Mouse (Mus musculus): ENCODE measurements around the gene Zfp189. TPM values are rescaled to one million over a fixed set of nuclear protein-coding genes. Genes with fewer than 3 reads are reported as not detected.

The Zfp189 gene
- total RNA-seq, 2 experiments from 2014 or later, result 2.1 to 2.6 TPM

- no peak for ATAC-seq (ENCODE audit: poor library complexity, severe bottlenecking)
Observed at GRCm38 (mm10) chr4:49535675-49536294, 14.8 kb downstream of the Zfp189 start.

GRCm38 (mm10) chr4:49536671-49537070, 15.7 kb downstream of the Zfp189 start:
- no peak for ATAC-seq (ENCODE audit: poor library complexity, severe bottlenecking)

- no peak for ATAC-seq (ENCODE audit: poor library complexity, severe bottlenecking)
Observed at GRCm38 (mm10) chr4:49539665-49540064, 18.7 kb downstream of the Zfp189 start.

GRCm38 (mm10) chr4:49540966-49541365, 20.0 kb downstream of the Zfp189 start:
- ATAC-seq (ENCODE audit: poor library complexity, severe bottlenecking), result no peak

GRCm38 (mm10) chr4:49546026-49546425, 25.1 kb downstream of the Zfp189 start:
- ATAC-seq (ENCODE audit: poor library complexity, severe bottlenecking), result no peak

GRCm38 (mm10) chr4:49546873-49547543, 26.0 kb downstream of the Zfp189 start:
- ATAC-seq (ENCODE audit: poor library complexity, severe bottlenecking), result no peak

GRCm38 (mm10) chr4:49547544-49548219, 26.7 kb downstream of the Zfp189 start:
- no peak for ATAC-seq (ENCODE audit: poor library complexity, severe bottlenecking)

- no peak for ATAC-seq (ENCODE audit: poor library complexity, severe bottlenecking)
Observed at GRCm38 (mm10) chr4:49549383-49549782, 28.4 kb downstream of the Zfp189 start, which contains the start of gene Aldob. Aldob (minus strand) TSS chr4:49549546.

- ATAC-seq (ENCODE audit: poor library complexity, severe bottlenecking), result no peak
Observed at GRCm38 (mm10) chr4:49553380-49553779, 32.4 kb downstream of the Zfp189 start.

- no peak for ATAC-seq (ENCODE audit: poor library complexity, severe bottlenecking)
Observed at GRCm38 (mm10) chr4:49557375-49557774, 36.4 kb downstream of the Zfp189 start.

- no peak for ATAC-seq (ENCODE audit: poor library complexity, severe bottlenecking)
Observed at GRCm38 (mm10) chr4:49558181-49558580, 37.2 kb downstream of the Zfp189 start.

- ATAC-seq (ENCODE audit: poor library complexity, severe bottlenecking), result no peak
Observed at GRCm38 (mm10) chr4:49559915-49560772, 39.2 kb downstream of the Zfp189 start.

- ATAC-seq (ENCODE audit: poor library complexity, severe bottlenecking), result peak; percentile 96
Observed at GRCm38 (mm10) chr4:49567613-49568012, 46.6 kb downstream of the Zfp189 start.

GRCm38 (mm10) chr4:49572194-49572593, 51.2 kb downstream of the Zfp189 start:
- ATAC-seq (ENCODE audit: poor library complexity, severe bottlenecking), result no peak

Other genes with a start within 250 kb of the Zfp189 start
- gene Acnat2, start 113.0 kb upstream of the Zfp189 start, total RNA-seq (2015), result not detected in 2 replicates
- not detected in 2 replicates for gene Acnat2, start 113.0 kb upstream of the Zfp189 start, total RNA-seq (2017)
- not detected in 2 replicates for gene Acnat1, start 47.3 kb upstream of the Zfp189 start, total RNA-seq (2015)
- gene Acnat1, start 47.3 kb upstream of the Zfp189 start, total RNA-seq (2017), result 0.18 TPM in 1 of 2 replicates, not detected in the other
- 0.14 TPM in 1 of 2 replicates, not detected in the other for gene Baat, start 14.6 kb upstream of the Zfp189 start, total RNA-seq (2015)
- gene Baat, start 14.6 kb upstream of the Zfp189 start, total RNA-seq (2017), result not detected in 2 replicates
- gene Mrpl50, start 83 bp upstream of the Zfp189 start, total RNA-seq (2015), result 17.6 and 21.9 TPM in 2 replicates
- gene Mrpl50, start 83 bp upstream of the Zfp189 start, total RNA-seq (2017), result 13.4 and 17.7 TPM in 2 replicates
- gene Aldob, start 28.4 kb downstream of the Zfp189 start, total RNA-seq (2015), result not detected in 2 replicates
- gene Aldob, start 28.4 kb downstream of the Zfp189 start, total RNA-seq (2017), result not detected in 2 replicates
- not detected in 2 replicates for gene Tmem246, start 76.7 kb downstream of the Zfp189 start, total RNA-seq (2015)
- gene Tmem246, start 76.7 kb downstream of the Zfp189 start, total RNA-seq (2017), result not detected in 2 replicates
- 31.9 and 38.2 TPM in 2 replicates for gene Rnf20, start 110.8 kb downstream of the Zfp189 start, total RNA-seq (2015)
- gene Rnf20, start 110.8 kb downstream of the Zfp189 start, total RNA-seq (2017), result 107 and 137 TPM in 2 replicates
- gene Ppp3r2, start 160.8 kb downstream of the Zfp189 start, total RNA-seq (2015), result not detected in 2 replicates
- gene Ppp3r2, start 160.8 kb downstream of the Zfp189 start, total RNA-seq (2017), result not detected in 2 replicates